Mouse (Mus musculus) thymus, adult 2 months (tissue): Measurements from ENCODE around the gene Tecr.

ENCODE experiments used
- CTCF ChIP-seq: fragments of 200-500 bp; IDR thresholded peaks from 2 replicates; pipeline ENCODE4 v1.5.1; 2012; ENCODE audit warnings: mild to moderate bottlenecking, control low read depth, low read length, moderate library complexity, borderline replicate concordance; ENCODE audit not compliant: control insufficient read depth, poor library complexity, insufficient read depth; ENCODE audit errors: extremely low read depth
- POLR2A ChIP-seq: fragments of 200-500 bp; IDR thresholded peaks from 2 replicates; pipeline ENCODE4 v1.6.1; 2012; ENCODE audit warnings: mild to moderate bottlenecking, low read length, control low read depth, moderate library complexity; ENCODE audit not compliant: control insufficient read depth, poor library complexity, insufficient read depth; ENCODE audit errors: extremely low read depth

DNA sequence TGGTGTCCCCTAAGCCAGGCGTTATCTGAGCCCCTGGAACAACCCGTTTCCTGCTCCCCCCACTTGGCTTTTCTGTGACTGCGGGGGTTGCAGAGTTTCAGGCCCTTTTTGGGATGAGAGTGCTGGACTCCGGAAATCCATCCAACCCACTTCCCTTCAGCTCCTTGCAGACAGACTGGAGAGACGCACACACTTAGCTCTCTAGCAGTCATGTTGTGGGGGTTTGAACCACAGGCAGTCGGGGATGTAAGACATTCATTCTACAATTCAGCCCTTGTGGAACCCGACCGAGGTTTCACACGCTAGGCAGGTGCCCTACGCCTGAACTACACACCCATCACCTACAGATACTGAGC is 45.9 kb upstream of the Tecr start:
- TF ChIP-seq POLR2A = no peak
- no peak for TF ChIP-seq CTCF
